Mouse (Mus musculus) CH12.LX (cell line): ENCODE results near the gene Tunar.

Experiments used
- BHLHE40 ChIP-seq: IDR thresholded peaks from 2 replicates; pipeline ENCODE4 v1.6.1; 2011; ENCODE audit warnings: mild to moderate bottlenecking, low read depth, low read length, improper control_type of control experiment
- MAFK ChIP-seq: IDR thresholded peaks from 2 replicates; pipeline ENCODE4 v1.6.1; 2011; ENCODE audit warnings: low read length, improper control_type of control experiment; ENCODE audit not compliant: insufficient replicate concordance
- ZC3H11A ChIP-seq: IDR thresholded peaks from 2 replicates; pipeline ENCODE4 v1.6.1; 2012; ENCODE audit warnings: low read depth, mild to moderate bottlenecking, inconsistent platforms, low read length, improper control_type of control experiment

GRCm38 (mm10) chr12:105312571-105313035 lies 21.1 kb upstream of the Tunar start:
- no peak for TF ChIP-seq MAFK
- TF ChIP-seq BHLHE40, result no peak
- no peak for TF ChIP-seq ZC3H11A
